Mouse (Mus musculus) small intestine, adult 2 months (tissue): ENCODE measurements at regions not wholly inside any gene's neighbourhood (a gene's known extent, or its start where the extent isn't known, plus 50 kb on each side); places are given as distances from the start of the nearest gene placed in this dataset.

ENCODE experiments used
- CTCF ChIP-seq: fragments of 200-500 bp; IDR thresholded peaks from 2 replicates; pipeline ENCODE4 v1.5.1; 2012; ENCODE audit warnings: low read depth, mild to moderate bottlenecking, control low read depth, inconsistent platforms, low read length, moderate library complexity, mixed read lengths; ENCODE audit not compliant: insufficient replicate concordance, insufficient read length; ENCODE audit errors: extremely low read depth
- POLR2A ChIP-seq: fragments of 200-500 bp; IDR thresholded peaks from 2 replicates; pipeline ENCODE4 v1.6.1; 2012; ENCODE audit warnings: low read depth, mild to moderate bottlenecking, control low read depth, inconsistent platforms, low read length, moderate library complexity

- TF ChIP-seq POLR2A (no peak), CTCF (no peak)
Measured at GRCm38 (mm10) chr13:83737031-83737825, 233.4 kb downstream of the Mef2c start.
